Mouse (Mus musculus) left cerebral cortex, adult 2 months (tissue): ENCODE measurements around the gene Ppp6r1. TPM values are rescaled to one million over a fixed set of nuclear protein-coding genes. Genes with fewer than 3 reads are reported as not detected.

Source experiments
- DNase-seq, 2 experiments: peaks; one replicate each; pipeline ENCODE4 v3.0.0; 2021 to 2022; ENCODE audit warnings: low spot score in 2 of 2, mixed read lengths in 1 of 2; ENCODE audit errors: extremely low spot score in 1 of 2
- H3K27ac ChIP-seq: fragments of 200-600 bp; 2 replicates; pipeline ENCODE4 v1.8.1; 2022
- H3K4me3 ChIP-seq: fragments of 200-600 bp; 2 replicates; pipeline ENCODE4 v1.8.1; 2022
- CTCF ChIP-seq: fragments of 200-600 bp; IDR thresholded peaks from 2 replicates; pipeline ENCODE4 v1.8.1; 2022; ENCODE audit warnings: antibody characterized with exemption, mild to moderate bottlenecking, moderate library complexity
- intact Hi-C: fragments of 180-260 bp; cut with DNase I; formaldehyde crosslinking; loops from one replicate; pipeline ENCODE4 v1.15.1; 2025
- total RNA-seq, 2 experiments: library from RNA; stranded (reverse); gene quantifications; 2 replicates each; pipeline ENCODE4 v1.2.3; 2021

Ppp6r1 gene
- total RNA-seq, 2 experiments from 2014 or later = 144 to 151 TPM

- no peak for TF ChIP-seq CTCF
- no peak for DNase-seq
- Histone ChIP-seq H3K4me3 (no peak overlapping the region), H3K27ac (no peak overlapping the region)
- intact Hi-C loops = no loop called here
Measured at GRCm38 (mm10) chr7:4674114-4674731, 15.4 kb upstream of the Ppp6r1 start.

DNA sequence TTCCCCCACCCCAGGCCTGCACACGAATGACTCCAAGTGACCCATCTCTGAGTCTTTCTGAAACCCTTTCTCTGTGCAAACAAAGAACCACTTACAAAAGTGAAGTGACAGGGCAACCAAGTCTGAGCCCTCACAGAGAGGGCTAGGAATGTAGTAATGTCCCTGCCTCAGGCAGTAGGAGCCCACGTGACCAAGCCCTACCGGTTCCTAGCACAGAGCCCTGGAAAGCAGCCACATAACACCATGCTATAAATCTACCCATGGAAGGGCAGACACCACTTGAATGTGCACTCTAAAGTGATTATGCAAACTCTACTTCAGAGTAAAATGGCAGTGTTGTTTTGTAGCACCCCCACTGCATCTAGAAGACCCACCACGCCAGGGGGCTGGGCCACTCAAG, 13.1 kb upstream of the Ppp6r1 start:
- TF ChIP-seq CTCF = no peak
- Histone ChIP-seq H3K27ac (no peak overlapping the region), H3K4me3 (no peak overlapping the region)
- intact Hi-C loops = no loop called here
- DNase-seq = no peak

- no peak for TF ChIP-seq CTCF
- intact Hi-C loops = no loop called here
- Histone ChIP-seq H3K27ac (no peak overlapping the region), H3K4me3 (no peak overlapping the region)
- no peak for DNase-seq
Measured at GRCm38 (mm10) chr7:4670655-4671255, 11.9 kb upstream of the Ppp6r1 start.

DNA sequence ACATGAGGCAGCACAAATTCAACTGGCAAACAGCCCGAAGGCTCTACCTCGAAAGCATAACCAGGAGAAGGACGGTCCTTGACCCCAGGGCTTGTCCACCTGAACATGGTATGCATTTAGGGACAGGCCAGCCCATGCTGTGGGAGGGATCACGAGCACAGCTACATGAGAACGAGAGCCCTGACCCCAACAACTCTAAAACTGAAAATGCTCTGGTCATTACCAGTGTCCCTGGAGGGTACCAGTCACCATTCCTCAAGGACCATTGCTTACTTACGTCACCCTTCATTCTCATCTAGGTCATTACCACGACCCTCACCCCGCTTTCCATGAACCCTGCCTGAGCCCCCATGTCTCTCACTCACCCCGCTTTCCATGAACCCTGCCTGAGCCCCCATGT, 10.3 kb upstream of the Ppp6r1 start:
- intact Hi-C loops = no loop called here
- no peak for DNase-seq
- no peak overlapping the region for H3K27ac ChIP-seq
- TF ChIP-seq CTCF = no peak
- H3K4me3 ChIP-seq = no peak overlapping the region

- no peak for TF ChIP-seq CTCF
- intact Hi-C loops = no loop called here
- H3K27ac ChIP-seq = no peak overlapping the region
Measured at GRCm38 (mm10) chr7:4668506-4668905, 9.7 kb upstream of the Ppp6r1 start.

GRCm38 (mm10) chr7:4666871-4667270, 8.1 kb upstream of the Ppp6r1 start:
- Histone ChIP-seq H3K4me3 (no peak overlapping the region), H3K27ac (no peak overlapping the region)
- intact Hi-C loops = no loop called here
- no peak for TF ChIP-seq CTCF
- no peak for DNase-seq

More at GRCm38 (mm10) chr7:4668506-4668905, 9.7 kb upstream of the Ppp6r1 start:
- DNase-seq = no peak
- no peak overlapping the region for H3K4me3 ChIP-seq

DNA sequence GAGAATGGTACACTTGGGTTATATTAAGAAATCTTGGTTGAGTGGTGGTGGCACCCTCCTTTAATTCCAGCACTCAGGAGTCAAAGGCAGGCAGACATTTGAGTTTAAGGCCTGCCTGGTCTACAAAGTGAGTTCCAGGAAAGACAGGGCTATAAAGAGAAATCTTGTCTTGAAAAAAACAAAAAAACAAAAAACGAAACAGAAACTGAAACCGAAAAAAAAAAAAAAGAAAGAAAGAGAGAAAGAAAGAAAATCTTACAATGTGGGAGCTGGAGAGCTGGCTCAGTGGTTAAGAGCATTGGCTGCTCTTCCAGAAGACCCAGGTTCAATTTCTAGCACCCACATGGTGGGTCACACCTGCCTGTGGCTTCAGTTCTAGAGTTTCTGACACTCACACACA, 4.9 kb upstream of the Ppp6r1 start:
- no peak overlapping the region for H3K27ac ChIP-seq
- intact Hi-C loops = no loop called here
- no peak for TF ChIP-seq CTCF
- no peak for DNase-seq
- no peak overlapping the region for H3K4me3 ChIP-seq

GRCm38 (mm10) chr7:4663179-4663578, 4.4 kb upstream of the Ppp6r1 start:
- Histone ChIP-seq H3K4me3 (no peak overlapping the region), H3K27ac (no peak overlapping the region)
- DNase-seq = peak in 1 of 2 experiments; percentile 35
- no peak for TF ChIP-seq CTCF
- intact Hi-C loops = no loop called here

- peak overlapping the region; percentile 97 for H3K4me3 ChIP-seq
- intact Hi-C loops = loop anchor here (1.0 to 2.0 kb wide), 2 partner anchors 25 to 30 kb away; partner anchors contain the start of genes Brsk1 and Hspbp1
- no peak for TF ChIP-seq CTCF
- peak overlapping the region; percentile 98 for H3K27ac ChIP-seq
- DNase-seq = no peak
Measured at GRCm38 (mm10) chr7:4659911-4660443, 1.2 kb upstream of the Ppp6r1 start.

DNA sequence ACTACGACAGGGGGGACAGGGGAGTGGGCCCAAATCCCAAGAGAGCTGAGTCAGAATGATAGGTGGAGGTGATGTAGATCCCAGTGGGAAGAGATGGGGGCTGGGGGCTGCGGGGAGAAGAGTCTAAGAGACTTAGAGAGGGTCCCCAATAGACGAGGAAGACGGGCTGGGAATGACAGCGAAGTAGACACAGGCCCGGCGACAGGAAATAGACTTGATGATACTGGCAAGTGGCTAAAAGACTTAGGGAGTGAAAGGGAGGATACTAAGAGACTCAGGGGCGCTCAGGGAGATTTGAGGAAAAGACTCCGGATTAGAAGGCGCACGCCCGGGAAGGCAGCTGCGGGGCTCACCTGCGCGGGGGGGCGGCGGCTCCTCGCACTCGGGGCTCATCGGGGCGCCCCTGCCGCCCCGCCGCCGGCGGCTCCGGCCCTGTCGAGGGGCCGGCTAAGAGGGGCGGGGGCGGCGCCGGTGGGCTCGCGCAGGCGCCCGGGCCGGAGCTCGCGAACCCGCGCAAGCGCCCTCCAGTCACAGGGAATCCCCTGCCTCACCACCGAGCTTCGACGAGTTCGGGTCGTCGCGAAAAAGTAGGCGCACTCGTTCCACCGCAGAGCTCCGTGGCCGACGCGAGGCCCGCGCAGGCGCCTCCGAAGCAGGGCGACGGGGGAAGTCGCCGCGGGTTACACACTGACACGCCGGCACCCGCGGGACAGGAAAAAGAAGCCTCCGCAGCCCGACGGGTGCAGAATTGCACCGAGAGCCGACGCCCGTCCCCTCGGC, 501 bp downstream of the Ppp6r1 start:
- intact Hi-C loops = loop anchor here (2.0 kb wide), 1 partner anchor 26 kb away; the partner anchor contains the start of gene Hspbp1
- no peak for DNase-seq
- peak overlapping the region; percentile 97 for H3K4me3 ChIP-seq
- H3K27ac ChIP-seq = peak overlapping the region; percentile 98
- no peak for TF ChIP-seq CTCF

- peak; percentile 51 to 66 for DNase-seq
- intact Hi-C loops = loop anchor here (2.0 kb wide), 1 partner anchor 27 kb away; the partner anchor contains the start of gene Hspbp1
- peak overlapping the region; percentile 98 for H3K27ac ChIP-seq
- peak overlapping the region; percentile 97 for H3K4me3 ChIP-seq
- no peak for TF ChIP-seq CTCF
Measured at GRCm38 (mm10) chr7:4657521-4658127, 1.2 kb downstream of the Ppp6r1 start.
